Mouse (Mus musculus) urinary bladder, postnatal 14 days (tissue): ENCODE data around the gene Mad2l1bp.

Experiments used
- DNase-seq: peaks from one replicate; pipeline ENCODE4 v3.0.0; 2021; ENCODE audit warnings: low spot score

Mad2l1bp gene

GRCm38 (mm10) chr17:46110402-46111289 lies 42.7 kb downstream of the Mad2l1bp start, which contains the start of gene Mrps18a:
TSS of gene Mrps18a (plus strand) at chr17:46110986.
- DNase-seq, result peak; percentile 80

- no peak for DNase-seq
Observed at GRCm38 (mm10) chr17:46108286-46108685, 45.1 kb downstream of the Mad2l1bp start.

GRCm38 (mm10) chr17:46104487-46104886 lies 48.9 kb downstream of the Mad2l1bp start:
- no peak for DNase-seq

GRCm38 (mm10) chr17:46102608-46103159 lies 50.7 kb downstream of the Mad2l1bp start:
- no peak for DNase-seq

- no peak for DNase-seq
Observed at GRCm38 (mm10) chr17:46101906-46102305, 51.4 kb downstream of the Mad2l1bp start.

GRCm38 (mm10) chr17:46098525-46098924 lies 54.8 kb downstream of the Mad2l1bp start:
- no peak for DNase-seq
